Mouse (Mus musculus): ENCODE results near the gene Plagl1. TPM values are rescaled to one million over a fixed set of nuclear protein-coding genes. Genes with fewer than 3 reads are reported as not detected.

Plagl1 gene
- total RNA-seq, 4 experiments from 2014 or later = 4.1 to 9.4 (median 6.5) TPM

- peak; percentile 22 for DNase-seq (ENCODE audit: low spot score)
Measured at GRCm38 (mm10) chr10:13090596-13091424, 30.5 kb downstream of the Plagl1 start.

GRCm38 (mm10) chr10:13092996-13093395 is 32.7 kb downstream of the Plagl1 start:
- DNase-seq (ENCODE audit: low spot score) = no peak

GRCm38 (mm10) chr10:13098895-13099294 is 38.6 kb downstream of the Plagl1 start:
- DNase-seq (ENCODE audit: low spot score) = no peak

GRCm38 (mm10) chr10:13100061-13100648 is 39.9 kb downstream of the Plagl1 start:
- no peak for DNase-seq (ENCODE audit: low spot score)

- no peak for DNase-seq (ENCODE audit: low spot score)
Measured at GRCm38 (mm10) chr10:13102360-13102759, 42.1 kb downstream of the Plagl1 start.

GRCm38 (mm10) chr10:13103838-13104237 is 43.5 kb downstream of the Plagl1 start:
- DNase-seq (ENCODE audit: low spot score) = no peak

- DNase-seq (ENCODE audit: low spot score) = no peak
Measured at GRCm38 (mm10) chr10:13106909-13107624, 46.8 kb downstream of the Plagl1 start.

GRCm38 (mm10) chr10:13108021-13108548 is 47.8 kb downstream of the Plagl1 start:
- DNase-seq (ENCODE audit: low spot score) = no peak

- DNase-seq (ENCODE audit: low spot score) = no peak
Measured at GRCm38 (mm10) chr10:13108847-13109246, 48.5 kb downstream of the Plagl1 start.

GRCm38 (mm10) chr10:13109781-13110180 is 49.5 kb downstream of the Plagl1 start:
- no peak for DNase-seq (ENCODE audit: low spot score)

- no peak for DNase-seq (ENCODE audit: low spot score)
Measured at GRCm38 (mm10) chr10:13112849-13113248, 52.5 kb downstream of the Plagl1 start.

- no peak for DNase-seq (ENCODE audit: low spot score)
Measured at GRCm38 (mm10) chr10:13113641-13114040, 53.3 kb downstream of the Plagl1 start.

GRCm38 (mm10) chr10:13115030-13115429 is 54.7 kb downstream of the Plagl1 start:
- no peak for DNase-seq (ENCODE audit: low spot score)

- no peak for DNase-seq (ENCODE audit: low spot score)
Measured at GRCm38 (mm10) chr10:13116706-13117665, 56.7 kb downstream of the Plagl1 start.

GRCm38 (mm10) chr10:13118024-13118769 is 57.9 kb downstream of the Plagl1 start:
- DNase-seq (ENCODE audit: low spot score) = no peak

GRCm38 (mm10) chr10:13118770-13119102 is 58.4 kb downstream of the Plagl1 start:
- no peak for DNase-seq (ENCODE audit: low spot score)

- no peak for DNase-seq (ENCODE audit: low spot score)
Measured at GRCm38 (mm10) chr10:13119300-13119699, 59.0 kb downstream of the Plagl1 start.

GRCm38 (mm10) chr10:13125811-13126210 is 65.5 kb downstream of the Plagl1 start:
- no peak for DNase-seq (ENCODE audit: low spot score)

- no peak for DNase-seq (ENCODE audit: low spot score)
Measured at GRCm38 (mm10) chr10:13127335-13127734, 67.0 kb downstream of the Plagl1 start.

GRCm38 (mm10) chr10:13127946-13128345 is 67.6 kb downstream of the Plagl1 start:
- DNase-seq (ENCODE audit: low spot score) = no peak

Data from heart, adult 8-10 months (tissue).